Mouse (Mus musculus) stomach, postnatal 0 days (tissue): ENCODE measurements around the gene Vmn2r59. TPM values are rescaled to one million over a fixed set of nuclear protein-coding genes. Genes with fewer than 3 reads are reported as not detected.
"Not testable (repeated sequence)": the region's sequence is repeated elsewhere in the genome, so short reads cannot be mapped to it uniquely, and the experiment has no call there.

Source experiments
- ATAC-seq: fragments of 200-750 bp; cut with Nextera tagmentation; 2 replicates; pipeline ENCODE4 v1.8.0; 2017; ENCODE audit not compliant: low FRiP score, low TSS enrichment
- DNase-seq: peaks from one replicate; pipeline ENCODE4 v3.0.0-alpha.2; 2016; ENCODE audit warnings: low spot score
- H3K27ac ChIP-seq: fragments of 300-500 bp; sonication (generic); replicated peaks from 2 replicates; pipeline ENCODE4 v1.5.1; 2014; ENCODE audit warnings: mild to moderate bottlenecking, control low read depth
- H3K27me3 ChIP-seq: fragments of 300-500 bp; sonication (generic); 2 replicates; pipeline ENCODE4 v1.6.1; 2014; ENCODE audit warnings: low read length; ENCODE audit not compliant: control insufficient read depth, insufficient read depth
- H3K36me3 ChIP-seq: fragments of 300-500 bp; sonication (generic); 2 replicates; pipeline ENCODE4 v1.6.1; 2014; ENCODE audit warnings: low read length, mixed read lengths; ENCODE audit not compliant: control insufficient read depth, insufficient read depth
- H3K4me1 ChIP-seq: fragments of 300-500 bp; sonication (generic); replicated peaks from 2 replicates; pipeline ENCODE4 v1.6.1; 2014; ENCODE audit warnings: antibody characterized with exemption; ENCODE audit not compliant: control insufficient read depth, insufficient read depth
- H3K4me2 ChIP-seq: fragments of 300-500 bp; sonication (generic); replicated peaks from 2 replicates; pipeline ENCODE4 v1.6.1; 2014; ENCODE audit warnings: low read depth, mild to moderate bottlenecking, control low read depth, moderate library complexity
- H3K4me3 ChIP-seq: fragments of 300-500 bp; sonication (generic); 2 replicates; pipeline ENCODE4 v1.5.1; 2014; ENCODE audit warnings: low read depth, low read length, control low read depth
- H3K9ac ChIP-seq: fragments of 300-500 bp; sonication (generic); 2 replicates; pipeline ENCODE4 v1.6.1; 2014; ENCODE audit warnings: mild to moderate bottlenecking, low read length, control low read depth, mixed read lengths
- H3K9me3 ChIP-seq: fragments of 300-500 bp; sonication (generic); 2 replicates; pipeline ENCODE4 v1.6.1; 2016; ENCODE audit warnings: low read length; ENCODE audit not compliant: control insufficient read depth
- CTCF ChIP-seq: IDR thresholded peaks from 2 replicates; pipeline ENCODE4 v1.5.1; 2016; ENCODE audit warnings: antibody characterized with exemption, low read depth, mild to moderate bottlenecking, moderate library complexity
- EP300 ChIP-seq: optimal IDR thresholded peaks from 2 replicates; pipeline ENCODE3; 2016; ENCODE audit warnings: antibody characterized with exemption
- WGBS: fragments of 180-500 bp; shearing (Covaris S2); extraction: QIAGEN DNeasy Blood & Tissue Kit; methylation state at CpG from one replicate; pipeline ENCODE4 v1.1.7; 2014; 5-methylcytosine and 5-hydroxymethylcytosine counted together
- polyA plus RNA-seq: library from polyadenylated mRNA; unstranded; fragments of >200 nt; fragmentation: Nextera tagmentation; extraction: Ambion mirVana; gene quantifications from 2 replicates; pipeline ENCODE4 v1.2.1, GENCODE M21; 2015

Vmn2r59 gene
- 0.01 TPM in 1 of 2 replicates, not detected in the other for polyA plus RNA-seq

DNA sequence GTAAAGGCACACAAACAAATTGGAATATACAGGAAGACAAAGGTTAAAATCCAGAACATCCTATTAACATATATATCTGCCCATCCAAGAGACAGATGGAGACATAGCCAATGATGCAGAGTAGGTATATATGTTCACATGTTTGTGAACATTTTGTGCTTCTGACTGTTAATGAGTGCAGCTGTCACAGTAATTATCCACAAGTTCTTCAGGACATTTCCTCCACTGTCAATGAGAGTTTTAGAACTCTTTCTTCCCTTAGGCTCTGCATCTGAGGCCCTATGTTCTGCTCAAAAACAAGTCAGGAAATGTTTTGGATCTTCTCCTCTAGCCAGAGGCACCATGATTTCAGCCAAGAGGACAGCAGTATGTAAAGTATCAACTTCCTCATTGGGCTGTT is at the start of gene Vmn2r59:
Gene Vmn2r59, minus strand, starts transcription at position 101 of the 400 bp plus-strand sequence.
- no peak within 1 kb of the TSS for H3K9ac ChIP-seq
- ATAC-seq (no peak), DNase-seq (no peak)
- no peak within 1 kb of the TSS for H3K4me3 ChIP-seq
- H3K27ac ChIP-seq, result no peak within 1 kb of the TSS
- no peaks in the 10 kb centered on the region for H3K36me3 ChIP-seq
- no peaks in the 10 kb centered on the region for H3K4me1 ChIP-seq
- no peaks in the 10 kb centered on the region for H3K9me3 ChIP-seq
- H3K4me2 ChIP-seq, result no peak within 1 kb of the TSS
- TF ChIP-seq CTCF (no peak), EP300 (no peak)
- H3K27me3 ChIP-seq, result no peaks in the 10 kb centered on the region

DNA sequence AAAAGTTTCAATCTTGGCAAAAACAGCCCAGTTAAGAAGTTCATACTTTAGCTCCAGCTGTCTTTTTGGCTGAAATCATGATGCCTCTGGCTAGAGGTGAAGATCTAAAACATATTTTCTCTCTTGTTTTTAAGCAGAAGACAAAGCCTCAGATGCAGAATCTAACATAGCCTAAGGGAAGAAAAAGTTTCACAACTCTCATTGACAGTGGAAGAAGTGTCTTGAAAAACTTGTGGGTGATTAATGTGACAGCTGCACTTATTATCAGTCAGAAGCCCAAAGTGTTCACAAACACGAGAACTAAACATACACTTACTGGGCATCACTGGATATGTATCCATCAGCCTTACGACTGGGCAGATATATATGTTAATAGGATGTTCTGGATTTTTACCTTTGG is 48.6 kb upstream of the Vmn2r59 start, which contains the start of gene Vmn2r60:
Gene Vmn2r60, plus strand, starts transcription at position 301 of the 400 bp plus-strand sequence.
- no peak within 1 kb of the TSS for H3K4me3 ChIP-seq
- H3K27ac ChIP-seq, result no peak within 1 kb of the TSS
- no peak within 1 kb of the TSS for H3K4me2 ChIP-seq
- ATAC-seq, result no peak
- no peaks in the 10 kb centered on the region for H3K36me3 ChIP-seq
- H3K9me3 ChIP-seq, result no peaks in the 10 kb centered on the region
- no peaks in the 10 kb centered on the region for H3K4me1 ChIP-seq
- WGBS, result 76% methylated on average over 2 of the region's 2 CpGs
- no peaks in the 10 kb centered on the region for H3K27me3 ChIP-seq
- no peak for DNase-seq
- TF ChIP-seq EP300 (no peak), CTCF (no peak)
- H3K9ac ChIP-seq, result no peak within 1 kb of the TSS

DNA sequence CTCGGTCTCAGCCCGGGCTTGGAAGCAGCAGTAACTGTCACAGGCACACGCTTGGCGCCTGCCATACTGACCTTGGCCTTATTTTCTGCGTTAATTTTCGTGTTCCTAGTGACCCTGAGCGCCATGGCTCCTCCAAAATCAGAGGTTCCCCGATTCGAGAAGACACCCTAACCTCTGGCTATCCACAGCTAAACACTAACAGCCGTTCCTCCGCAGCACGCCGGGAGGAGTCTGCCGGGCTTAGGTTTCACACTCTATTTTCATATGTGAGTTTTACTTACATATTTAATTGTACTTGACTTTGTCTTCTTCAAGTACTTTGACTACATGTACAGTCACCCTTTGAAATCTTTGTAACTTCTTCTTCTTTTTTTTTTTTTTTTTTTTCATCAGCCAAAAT is 48.2 kb upstream of the Vmn2r59 start:
- not testable (repeated sequence) for H3K4me3 ChIP-seq, H3K4me2 ChIP-seq, H3K36me3 ChIP-seq, DNase-seq, H3K4me1 ChIP-seq, ATAC-seq, H3K27ac ChIP-seq, H3K9me3 ChIP-seq, H3K9ac ChIP-seq, H3K27me3 ChIP-seq
- 81% methylated on average over 11 of the region's 14 CpGs for WGBS

Other genes with a start within 250 kb of the Vmn2r59 start
- gene Vmn2r58, start 186.3 kb downstream of the Vmn2r59 start, polyA plus RNA-seq, result not detected in 2 replicates
- gene Vmn2r60, start 48.7 kb upstream of the Vmn2r59 start, polyA plus RNA-seq, result 0.01 and 0.04 TPM in 2 replicates
- gene Vmn2r61, start 201.0 kb upstream of the Vmn2r59 start, polyA plus RNA-seq, result not detected in 2 replicates